Mouse (Mus musculus) CH12.LX (cell line): Measurements from ENCODE around the gene Fus. TPM values are rescaled to one million over a fixed set of nuclear protein-coding genes. Genes with fewer than 3 reads are reported as not detected.

ENCODE experiments used
- DNase-seq: peaks from one replicate; pipeline ENCODE4 v3.0.0-alpha.2; 2013; ENCODE audit errors: extremely low read depth
- H3K27ac ChIP-seq: 2 replicates; pipeline ENCODE4 v1.5.1; 2012; ENCODE audit warnings: low read depth, mild to moderate bottlenecking, control low read depth, moderate library complexity; ENCODE audit not compliant: insufficient read depth
- H3K27me3 ChIP-seq: replicated peaks from 2 replicates; pipeline ENCODE3; 2012; ENCODE audit warnings: inconsistent platforms
- H3K36me3 ChIP-seq, 2 experiments: replicated peaks in 1 of 2; 2 replicates each; pipeline versions ENCODE3 to v1.6.1; 2012; ENCODE audit warnings: inconsistent platforms in 1 of 2, low read length in 1 of 2, mild to moderate bottlenecking in 1 of 2, mixed read lengths in 1 of 2, moderate library complexity in 1 of 2; ENCODE audit not compliant: control insufficient read depth in 1 of 2, insufficient read depth in 1 of 2
- H3K4me1 ChIP-seq, 2 experiments: 2 replicates each; pipeline ENCODE4 v1.6.1; 2012; ENCODE audit warnings: inconsistent platforms in 1 of 2, moderate library complexity in 1 of 2; ENCODE audit not compliant: insufficient read depth in 2 of 2, control insufficient read depth in 1 of 2
- H3K4me2 ChIP-seq: 2 replicates; pipeline ENCODE4 v1.6.1; 2012; ENCODE audit warnings: low read depth, mild to moderate bottlenecking, control low read depth; ENCODE audit not compliant: poor library complexity, insufficient read depth, severe bottlenecking
- H3K4me3 ChIP-seq, 3 experiments: fragments of 150-350 bp in 1 of 3; sonication (generic) in 1 of 3; replicated peaks in 1 of 3; 2 replicates each; pipeline versions ENCODE3 to v1.5.1; 2011 to 2012; ENCODE audit warnings: low read depth in 2 of 3, low read length in 2 of 3, mild to moderate bottlenecking in 2 of 3, moderate library complexity in 2 of 3, control low read depth in 1 of 3, improper control_type of control experiment in 1 of 3, inconsistent platforms in 1 of 3, mixed read lengths in 1 of 3; ENCODE audit not compliant: poor library complexity in 1 of 3
- H3K79me2 ChIP-seq: replicated peaks from 2 replicates; pipeline ENCODE4 v1.6.1; 2012; ENCODE audit warnings: mild to moderate bottlenecking, moderate library complexity; ENCODE audit not compliant: control insufficient read depth, poor library complexity, insufficient read depth, severe bottlenecking; ENCODE audit errors: extremely low read depth
- H3K9ac ChIP-seq: 2 replicates; pipeline ENCODE4 v1.6.1; 2012; ENCODE audit warnings: low read depth, mild to moderate bottlenecking, control low read depth, moderate library complexity; ENCODE audit not compliant: insufficient read depth
- H3K9me3 ChIP-seq: replicated peaks from 2 replicates; pipeline ENCODE3; 2012; ENCODE audit warnings: low read length, inconsistent platforms, mixed read lengths
- BHLHE40 ChIP-seq: IDR thresholded peaks from 2 replicates; pipeline ENCODE4 v1.6.1; 2011; ENCODE audit warnings: mild to moderate bottlenecking, low read depth, low read length, improper control_type of control experiment
- CHD1 ChIP-seq: IDR thresholded peaks from 2 replicates; pipeline ENCODE4 v1.6.1; 2012; ENCODE audit warnings: low read depth, low read length, improper control_type of control experiment, inconsistent platforms
- CHD2 ChIP-seq: IDR thresholded peaks from 2 replicates; pipeline ENCODE4 v1.6.1; 2011; ENCODE audit warnings: low read length, improper control_type of control experiment
- CTCF ChIP-seq, 2 experiments: IDR thresholded peaks in 1 of 2; conservative IDR thresholded peaks in 1 of 2; 2 replicates each; pipeline ENCODE4 v1.5.1; 2011 to 2012; ENCODE audit warnings: low read depth in 2 of 2, low read length in 2 of 2, improper control_type of control experiment in 1 of 2, inconsistent platforms in 1 of 2, mild to moderate bottlenecking in 1 of 2, moderate library complexity in 1 of 2
- E2F4 ChIP-seq: IDR thresholded peaks from 2 replicates; pipeline ENCODE4 v1.6.1; 2011; ENCODE audit warnings: low read depth, low read length, improper control_type of control experiment; ENCODE audit not compliant: insufficient replicate concordance
- ELF1 ChIP-seq: IDR thresholded peaks from 2 replicates; pipeline ENCODE4 v1.6.1; 2014; ENCODE audit warnings: low read depth, mild to moderate bottlenecking, inconsistent platforms, low read length, improper control_type of control experiment
- GABPA ChIP-seq: IDR thresholded peaks from 2 replicates; pipeline ENCODE4 v1.6.1; 2012; ENCODE audit warnings: low read depth, low read length, improper control_type of control experiment, inconsistent platforms; ENCODE audit not compliant: insufficient replicate concordance
- HCFC1 ChIP-seq: IDR thresholded peaks from 2 replicates; pipeline ENCODE4 v1.6.1; 2012; ENCODE audit warnings: low read depth, mild to moderate bottlenecking, inconsistent platforms, low read length, improper control_type of control experiment
- IRF4 ChIP-seq: IDR thresholded peaks from 2 replicates; pipeline ENCODE4 v1.6.1; 2014; ENCODE audit warnings: low read depth, mild to moderate bottlenecking, inconsistent platforms, low read length, improper control_type of control experiment
- JUND ChIP-seq: conservative IDR thresholded peaks from 2 replicates; pipeline ENCODE4 v1.6.1; 2011; ENCODE audit warnings: low read depth, low read length, improper control_type of control experiment
- MAFK ChIP-seq: IDR thresholded peaks from 2 replicates; pipeline ENCODE4 v1.6.1; 2011; ENCODE audit warnings: low read length, improper control_type of control experiment; ENCODE audit not compliant: insufficient replicate concordance
- MAX ChIP-seq: IDR thresholded peaks from 2 replicates; pipeline ENCODE4 v1.6.1; 2011; ENCODE audit warnings: low read length, improper control_type of control experiment
- MAZ ChIP-seq: IDR thresholded peaks from 2 replicates; pipeline ENCODE4 v1.6.1; 2012; ENCODE audit warnings: low read depth, mild to moderate bottlenecking, inconsistent platforms, low read length, improper control_type of control experiment, moderate library complexity
- NELFE ChIP-seq: IDR thresholded peaks from 2 replicates; pipeline ENCODE4 v1.6.1; 2011; ENCODE audit warnings: low read depth, low read length, improper control_type of control experiment
- NRF1 ChIP-seq: IDR thresholded peaks from 2 replicates; pipeline ENCODE4 v1.6.1; 2014; ENCODE audit warnings: low read depth, mild to moderate bottlenecking, inconsistent platforms, low read length, improper control_type of control experiment, moderate library complexity
- PAX5 ChIP-seq: IDR thresholded peaks from 2 replicates; pipeline ENCODE4 v1.6.1; 2012; ENCODE audit warnings: low read length, inconsistent platforms, mixed read lengths
- POLR2A ChIP-seq: IDR thresholded peaks from 2 replicates; pipeline ENCODE4 v1.6.1; 2011; ENCODE audit warnings: low read depth, mild to moderate bottlenecking, improper control_type of control experiment, low read length
- RAD21 ChIP-seq: IDR thresholded peaks from 2 replicates; pipeline ENCODE4 v1.6.1; 2011; ENCODE audit warnings: low read depth, mild to moderate bottlenecking, low read length, improper control_type of control experiment, moderate library complexity
- SIN3A ChIP-seq: IDR thresholded peaks from 2 replicates; pipeline ENCODE4 v1.6.1; 2012; ENCODE audit warnings: low read length, improper control_type of control experiment, inconsistent platforms
- SMC3 ChIP-seq: IDR thresholded peaks from 2 replicates; pipeline ENCODE4 v1.6.1; 2011; ENCODE audit warnings: low read depth, low read length, improper control_type of control experiment
- UBTF ChIP-seq: IDR thresholded peaks from 2 replicates; pipeline ENCODE4 v1.6.1; 2012; ENCODE audit warnings: low read depth, mild to moderate bottlenecking, inconsistent platforms, low read length, improper control_type of control experiment, moderate library complexity
- USF1 ChIP-seq: IDR thresholded peaks from 2 replicates; pipeline ENCODE4 v1.6.1; 2014; ENCODE audit warnings: low read depth, mild to moderate bottlenecking, inconsistent platforms, low read length, improper control_type of control experiment
- USF2 ChIP-seq: conservative IDR thresholded peaks from 2 replicates; pipeline ENCODE4 v1.6.1; 2011; ENCODE audit warnings: low read depth, low read length, improper control_type of control experiment
- ZC3H11A ChIP-seq: IDR thresholded peaks from 2 replicates; pipeline ENCODE4 v1.6.1; 2012; ENCODE audit warnings: low read depth, mild to moderate bottlenecking, inconsistent platforms, low read length, improper control_type of control experiment
- ZKSCAN1 ChIP-seq: IDR thresholded peaks from 2 replicates; pipeline ENCODE4 v1.6.1; 2012; ENCODE audit warnings: low read depth, inconsistent platforms, low read length, improper control_type of control experiment, borderline replicate concordance
- ZMIZ1 ChIP-seq: IDR thresholded peaks from 2 replicates; pipeline ENCODE4 v1.6.1; 2012; ENCODE audit warnings: low read depth, mild to moderate bottlenecking, inconsistent platforms, low read length, improper control_type of control experiment
- ZNF384 ChIP-seq: IDR thresholded peaks from 2 replicates; pipeline ENCODE4 v1.6.1; 2012; ENCODE audit warnings: low read depth, low read length, improper control_type of control experiment, inconsistent platforms
- dilution Hi-C: fragments of 300-500 bp; cut with MboI; formaldehyde crosslinking; loops from 2 replicates; pipeline ENCODE4 v1.14.3; 2020; ENCODE audit warnings: low sequenced_read_pairs; ENCODE audit not compliant: extremely low pct_unique_long_range_greater_than_20kb, extremely low pct_ligation_motif_present
- in situ Hi-C: fragments of 300-500 bp; cut with MboI; formaldehyde crosslinking; loops from 3 replicates; pipeline ENCODE4 v1.14.3; 2019; ENCODE audit warnings: low sequenced_read_pairs, low pct_ligation_motif_present, low pct_unique_long_range_greater_than_20kb, mixed read lengths
- polyA plus RNA-seq: library from polyadenylated mRNA; unstranded; fragments of >175 nt; gene quantifications from 2 replicates; pipeline ENCODE4 v1.2.1, GENCODE M21; 2012; ENCODE audit warnings: low read depth; ENCODE audit not compliant: insufficient read length
- total RNA-seq, 2 experiments: library from RNA; depleted of rRNA; stranded (reverse); fragments of 300-350 nt in 1 of 2; fragments of >200 nt in 1 of 2; gene quantifications; 2 replicates each; pipeline ENCODE4 v1.2.3; 2012 to 2014

Fus gene
- total and polyA plus RNA-seq, 3 experiments: 39.2 to 848 (median 57.7) TPM

- Histone ChIP-seq H3K4me2 (no peak overlapping the region), H3K27me3 (peaks cover 16% of the 10 kb centered on the region), H3K4me3 (no peak overlapping the region), H3K9ac (no peak overlapping the region), H3K36me3 (no peaks in the 10 kb centered on the region), H3K79me2 (no peaks in the 10 kb centered on the region), H3K4me1 (no peaks in the 10 kb centered on the region), H3K27ac (no peak overlapping the region), H3K9me3 (peaks cover 2% of the 10 kb centered on the region)
- dilution Hi-C loops: no loop called here
- in situ Hi-C loops: no loop called here
- TF ChIP-seq CTCF (conservative IDR thresholded peaks at IDR 0.05 in 1 of 2, IDR thresholded peaks at IDR 0.05 in 1 of 2; ENCODE audit: low read depth in 2 of 2, low read length in 2 of 2) (no peak), CHD2 (no peak), ZKSCAN1 (no peak), NRF1 (no peak), ZNF384 (no peak), RAD21 (no peak), BHLHE40 (no peak), UBTF (no peak), PAX5 (no peak), JUND (no peak), ELF1 (no peak), CHD1 (no peak), MAFK (no peak), ZMIZ1 (no peak), MAZ (no peak), SIN3A (no peak), MAX (no peak), IRF4 (no peak)
- DNase-seq: no peak
Observed at GRCm38 (mm10) chr7:127959364-127959763, 7.9 kb upstream of the Fus start.

GRCm38 (mm10) chr7:127966371-127966918, 812 bp upstream of the Fus start:
- Histone ChIP-seq H3K27me3 (peaks cover 7% of the 10 kb centered on the region), H3K79me2 (peaks cover 34% of the 10 kb centered on the region), H3K4me3 (peak overlapping the region; percentile 41 to 72 (median 47)), H3K9ac (peak overlapping the region; percentile 23; the same call in 1 of the 2 replicates), H3K9me3 (no peaks in the 10 kb centered on the region), H3K4me2 (peak overlapping the region; percentile 29), H3K4me1 (peaks cover 0 to 25% of the 10 kb centered on the region in 2 experiments; a peak in 2 of 4 replicates), H3K36me3 (peaks cover 12 to 24% of the 10 kb centered on the region in 2 experiments), H3K27ac (no peak overlapping the region)
- in situ Hi-C loops: no loop called here
- TF ChIP-seq SIN3A: no peak; the same call in 1 of the 2 replicates
- no peak for TF ChIP-seq USF2
- no peak for TF ChIP-seq MAX
- TF ChIP-seq RAD21: no peak
- TF ChIP-seq ZKSCAN1: no peak
- TF ChIP-seq BHLHE40: no peak
- no peak for TF ChIP-seq HCFC1
- TF ChIP-seq GABPA: no peak
- TF ChIP-seq JUND: no peak
- no peak for TF ChIP-seq ZC3H11A
- no peak for TF ChIP-seq ZMIZ1
- TF ChIP-seq USF1: no peak
- no peak for TF ChIP-seq E2F4
- no peak for TF ChIP-seq POLR2A
- TF ChIP-seq CHD1: no peak
- no peak; the same call in 1 of the 2 replicates for TF ChIP-seq CHD2
- TF ChIP-seq SMC3: no peak
- no peak for TF ChIP-seq NELFE
- DNase-seq: no peak
- dilution Hi-C loops: no loop called here
